Mouse (Mus musculus): ENCODE measurements around the gene Homer2. TPM values are rescaled to one million over a fixed set of nuclear protein-coding genes. Genes with fewer than 3 reads are reported as not detected.

Homer2 gene
- polyA plus RNA-seq, 1 experiment from 2014 or later, result 80.4 TPM

DNA sequence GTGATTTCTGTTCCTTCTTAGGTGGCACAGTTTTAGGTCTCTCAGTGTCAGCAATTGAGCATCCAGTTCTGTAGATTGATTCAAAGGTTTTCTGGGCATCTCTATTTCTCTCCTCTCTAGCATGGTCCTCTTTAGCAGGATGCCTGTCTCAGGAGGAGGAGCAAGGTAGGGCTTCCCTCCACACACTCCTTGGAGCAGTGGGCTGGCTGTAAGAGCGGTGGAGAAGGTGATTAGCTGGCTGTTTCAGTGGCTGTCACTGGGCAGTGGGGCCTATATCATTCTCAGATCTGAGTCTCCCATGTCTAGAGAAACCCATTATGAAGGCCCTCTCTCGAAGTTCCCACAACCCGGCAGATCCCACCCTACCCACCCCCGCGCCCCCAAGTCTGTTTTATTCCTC is 139.9 kb downstream of the Homer2 start:
- Histone ChIP-seq H3K4me1 (ENCODE audit: control insufficient read depth in 2 of 2, insufficient read depth in 2 of 2, low read length in 2 of 2) (peaks cover 18 to 43% of the 10 kb centered on the region in 2 experiments), H3K36me3 (ENCODE audit: control insufficient read depth, insufficient read depth, low read length) (no peaks in the 10 kb centered on the region), H3K27ac (replicated peaks in 1 of 2; ENCODE audit: control insufficient read depth in 1 of 2, insufficient read depth in 1 of 2, low read depth in 2 of 2, low read length in 2 of 2) (peak overlapping the region; percentile 97), H3K27me3 (ENCODE audit: control insufficient read depth, insufficient read depth, low read length) (no peaks in the 10 kb centered on the region), H3K9me3 (ENCODE audit: control insufficient read depth, low read length) (no peaks in the 10 kb centered on the region), H3K4me3 (ENCODE audit: control insufficient read depth in 1 of 2, insufficient read depth in 1 of 2, low read depth in 1 of 2, low read length in 2 of 2) (no peak overlapping the region), H3K9ac (ENCODE audit: low read length) (peak overlapping the region; percentile 55), H3K4me2 (ENCODE audit: low read length) (peak overlapping the region; percentile 40)
- WGBS, result 71% methylated on average over 5 of the region's 5 CpGs
- no peak for ATAC-seq (ENCODE audit: insufficient number of reproducible peaks, insufficient read depth, low FRiP score, low read depth)

DNA sequence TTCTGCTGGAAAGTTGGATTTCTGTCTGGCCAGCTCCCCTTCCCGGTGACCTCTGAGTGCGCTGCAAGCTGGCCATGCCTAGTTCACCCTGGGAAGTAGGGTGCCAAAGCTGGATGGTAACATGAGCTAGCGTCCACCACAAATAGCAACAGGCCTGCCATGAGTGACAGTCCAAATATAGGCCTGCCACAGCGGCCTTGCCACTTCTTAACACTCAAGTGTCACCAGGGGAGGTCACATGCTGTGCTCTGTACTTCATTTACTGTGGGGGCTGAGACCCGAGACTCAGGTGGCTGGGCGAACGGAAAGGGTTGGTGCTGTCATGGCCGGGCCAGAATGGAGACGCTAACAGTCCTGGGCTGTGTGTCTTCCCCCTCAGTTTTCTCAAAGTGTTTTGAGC is 140.4 kb downstream of the Homer2 start, which contains the start of gene Fsd2:
Gene Fsd2 (minus strand): TSS at position 53 of the 400 bp plus-strand sequence.
- H3K27ac ChIP-seq (replicated peaks in 1 of 2; ENCODE audit: control insufficient read depth in 1 of 2, insufficient read depth in 1 of 2, low read depth in 2 of 2, low read length in 2 of 2), result peak within 1 kb of the TSS; percentile 97 to 98
- peaks cover 18 to 40% of the 10 kb centered on the region in 2 experiments for H3K4me1 ChIP-seq (ENCODE audit: control insufficient read depth in 2 of 2, insufficient read depth in 2 of 2, low read length in 2 of 2)
- 22% methylated on average over 9 of the region's 9 CpGs for WGBS
- no peaks in the 10 kb centered on the region for H3K36me3 ChIP-seq (ENCODE audit: control insufficient read depth, insufficient read depth, low read length)
- peak; percentile 59 for ATAC-seq (ENCODE audit: insufficient number of reproducible peaks, insufficient read depth, low FRiP score, low read depth)
- peak within 1 kb of the TSS; percentile 61 for H3K4me2 ChIP-seq (ENCODE audit: low read length)
- H3K9me3 ChIP-seq (ENCODE audit: control insufficient read depth, low read length), result no peaks in the 10 kb centered on the region
- H3K4me3 ChIP-seq (ENCODE audit: control insufficient read depth in 1 of 2, insufficient read depth in 1 of 2, low read depth in 1 of 2, low read length in 2 of 2), result peak within 1 kb of the TSS; percentile 48 to 59
- H3K27me3 ChIP-seq (ENCODE audit: control insufficient read depth, insufficient read depth, low read length), result no peaks in the 10 kb centered on the region
- H3K9ac ChIP-seq (ENCODE audit: low read length), result peak within 1 kb of the TSS; percentile 74

DNA sequence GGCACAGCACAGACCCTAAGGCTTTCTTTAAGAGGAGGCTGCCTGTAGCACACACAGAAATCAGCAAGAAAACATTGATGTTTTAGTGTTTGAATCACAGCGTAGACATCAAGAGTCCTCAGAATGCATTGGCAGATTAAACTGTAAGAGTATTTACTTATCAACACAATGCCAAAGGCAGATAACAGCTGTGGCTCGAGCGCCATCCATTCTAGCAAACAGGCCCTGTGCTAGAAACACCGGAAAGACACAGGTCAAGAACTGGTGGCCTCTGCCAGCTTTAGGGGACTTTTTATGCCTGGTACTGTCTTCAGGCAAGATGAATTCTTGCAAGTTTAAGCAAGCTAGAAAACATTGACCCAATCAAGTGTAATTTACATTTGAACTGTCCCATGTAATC is 141.0 kb downstream of the Homer2 start:
- Histone ChIP-seq H3K36me3 (ENCODE audit: control insufficient read depth, insufficient read depth, low read length) (no peaks in the 10 kb centered on the region), H3K4me2 (ENCODE audit: low read length) (peak overlapping the region; percentile 61), H3K27ac (replicated peaks in 1 of 2; ENCODE audit: control insufficient read depth in 1 of 2, insufficient read depth in 1 of 2, low read depth in 2 of 2, low read length in 2 of 2) (peak overlapping the region; percentile 97), H3K4me1 (ENCODE audit: control insufficient read depth in 2 of 2, insufficient read depth in 2 of 2, low read length in 2 of 2) (peaks cover 18 to 41% of the 10 kb centered on the region in 2 experiments), H3K9me3 (ENCODE audit: control insufficient read depth, low read length) (no peaks in the 10 kb centered on the region), H3K9ac (ENCODE audit: low read length) (peak overlapping the region; percentile 74), H3K4me3 (ENCODE audit: control insufficient read depth in 1 of 2, insufficient read depth in 1 of 2, low read depth in 1 of 2, low read length in 2 of 2) (peak overlapping the region; percentile 27 to 48), H3K27me3 (ENCODE audit: control insufficient read depth, insufficient read depth, low read length) (no peaks in the 10 kb centered on the region)
- no peak for ATAC-seq (ENCODE audit: insufficient number of reproducible peaks, insufficient read depth, low FRiP score, low read depth)
- 15% methylated on average over 4 of the region's 4 CpGs for WGBS

DNA sequence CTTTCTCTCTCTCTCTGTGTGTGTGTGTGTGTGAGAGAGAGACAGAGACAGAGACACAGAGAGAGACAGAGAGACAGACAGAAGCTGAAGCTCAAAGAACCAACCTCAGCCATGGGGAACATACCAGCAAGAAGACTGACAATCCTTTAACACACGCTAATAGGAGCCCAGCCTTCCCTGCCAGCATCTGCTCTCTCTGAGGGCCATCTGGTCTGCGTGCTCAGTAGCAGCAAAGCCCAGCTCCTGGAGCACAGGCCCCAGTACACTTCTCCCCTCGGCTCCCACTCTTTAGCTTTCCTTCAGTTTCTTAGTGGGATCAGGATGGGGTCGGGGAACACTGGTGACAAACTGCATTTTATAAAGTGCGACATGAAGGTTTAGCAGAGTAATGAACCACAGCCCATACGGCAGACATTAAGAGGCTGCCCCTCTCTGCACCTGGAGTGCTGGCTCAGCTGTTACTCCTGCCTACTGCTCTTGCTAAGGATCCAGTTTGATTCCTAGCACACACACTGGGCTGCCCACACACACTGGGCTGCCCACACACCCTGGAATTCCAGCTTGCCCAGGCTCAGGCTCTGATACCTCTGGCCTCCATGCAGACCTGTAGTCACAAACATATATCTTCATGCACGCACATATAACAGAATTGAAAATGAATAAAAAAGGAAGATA is 141.8 kb downstream of the Homer2 start:
- Histone ChIP-seq H3K9ac (ENCODE audit: low read length) (peak overlapping the region; percentile 74), H3K36me3 (ENCODE audit: control insufficient read depth, insufficient read depth, low read length) (no peaks in the 10 kb centered on the region), H3K4me1 (ENCODE audit: control insufficient read depth in 2 of 2, insufficient read depth in 2 of 2, low read length in 2 of 2) (peaks cover 21 to 46% of the 10 kb centered on the region in 2 experiments), H3K27ac (replicated peaks in 1 of 2; ENCODE audit: control insufficient read depth in 1 of 2, insufficient read depth in 1 of 2, low read depth in 2 of 2, low read length in 2 of 2) (peak overlapping the region; percentile 97 to 98), H3K27me3 (ENCODE audit: control insufficient read depth, insufficient read depth, low read length) (no peaks in the 10 kb centered on the region), H3K4me2 (ENCODE audit: low read length) (peak overlapping the region; percentile 61), H3K9me3 (ENCODE audit: control insufficient read depth, low read length) (no peaks in the 10 kb centered on the region), H3K4me3 (ENCODE audit: control insufficient read depth in 1 of 2, insufficient read depth in 1 of 2, low read depth in 1 of 2, low read length in 2 of 2) (peak overlapping the region; percentile 48 to 59)
- 33% methylated on average over 7 of the region's 7 CpGs for WGBS
- no peak for ATAC-seq (ENCODE audit: insufficient number of reproducible peaks, insufficient read depth, low FRiP score, low read depth)

GRCm38 (mm10) chr7:81564766-81565165 is 142.6 kb downstream of the Homer2 start:
- H3K27ac ChIP-seq (replicated peaks in 1 of 2; ENCODE audit: control insufficient read depth in 1 of 2, insufficient read depth in 1 of 2, low read depth in 2 of 2, low read length in 2 of 2), result peak overlapping the region; percentile 15 to 97; a peak in 3 of 4 replicates
- no peaks in the 10 kb centered on the region for H3K9me3 ChIP-seq (ENCODE audit: control insufficient read depth, low read length)
- H3K36me3 ChIP-seq (ENCODE audit: control insufficient read depth, insufficient read depth, low read length), result peaks cover 5% of the 10 kb centered on the region
- peak overlapping the region; percentile 61 for H3K4me2 ChIP-seq (ENCODE audit: low read length)
- no peaks in the 10 kb centered on the region for H3K27me3 ChIP-seq (ENCODE audit: control insufficient read depth, insufficient read depth, low read length)
- 50% methylated on average over 7 of the region's 7 CpGs for WGBS
- H3K9ac ChIP-seq (ENCODE audit: low read length), result peak overlapping the region; percentile 74
- ATAC-seq (ENCODE audit: insufficient number of reproducible peaks, insufficient read depth, low FRiP score, low read depth), result no peak
- peak overlapping the region; percentile 6 to 48; a peak in 3 of 4 replicates for H3K4me3 ChIP-seq (ENCODE audit: control insufficient read depth in 1 of 2, insufficient read depth in 1 of 2, low read depth in 1 of 2, low read length in 2 of 2)
- H3K4me1 ChIP-seq (ENCODE audit: control insufficient read depth in 2 of 2, insufficient read depth in 2 of 2, low read length in 2 of 2), result peaks cover 25 to 46% of the 10 kb centered on the region in 2 experiments

- peak overlapping the region; percentile 28 to 34; a peak in 3 of 4 replicates for H3K27ac ChIP-seq (replicated peaks in 1 of 2; ENCODE audit: control insufficient read depth in 1 of 2, insufficient read depth in 1 of 2, low read depth in 2 of 2, low read length in 2 of 2)
- 40% methylated on average over 4 of the region's 4 CpGs for WGBS
- H3K9me3 ChIP-seq (ENCODE audit: control insufficient read depth, low read length), result no peaks in the 10 kb centered on the region
- H3K9ac ChIP-seq (ENCODE audit: low read length), result peak overlapping the region; percentile 49; the same call in 1 of the 2 replicates
- no peak overlapping the region for H3K4me3 ChIP-seq (ENCODE audit: control insufficient read depth in 1 of 2, insufficient read depth in 1 of 2, low read depth in 1 of 2, low read length in 2 of 2)
- peak overlapping the region; percentile 61 for H3K4me2 ChIP-seq (ENCODE audit: low read length)
- peaks cover 25 to 45% of the 10 kb centered on the region in 2 experiments for H3K4me1 ChIP-seq (ENCODE audit: control insufficient read depth in 2 of 2, insufficient read depth in 2 of 2, low read length in 2 of 2)
- ATAC-seq (ENCODE audit: insufficient number of reproducible peaks, insufficient read depth, low FRiP score, low read depth), result no peak
- H3K27me3 ChIP-seq (ENCODE audit: control insufficient read depth, insufficient read depth, low read length), result no peaks in the 10 kb centered on the region
- H3K36me3 ChIP-seq (ENCODE audit: control insufficient read depth, insufficient read depth, low read length), result peaks cover 17% of the 10 kb centered on the region
Measured at GRCm38 (mm10) chr7:81563506-81564015, 143.8 kb downstream of the Homer2 start.

DNA sequence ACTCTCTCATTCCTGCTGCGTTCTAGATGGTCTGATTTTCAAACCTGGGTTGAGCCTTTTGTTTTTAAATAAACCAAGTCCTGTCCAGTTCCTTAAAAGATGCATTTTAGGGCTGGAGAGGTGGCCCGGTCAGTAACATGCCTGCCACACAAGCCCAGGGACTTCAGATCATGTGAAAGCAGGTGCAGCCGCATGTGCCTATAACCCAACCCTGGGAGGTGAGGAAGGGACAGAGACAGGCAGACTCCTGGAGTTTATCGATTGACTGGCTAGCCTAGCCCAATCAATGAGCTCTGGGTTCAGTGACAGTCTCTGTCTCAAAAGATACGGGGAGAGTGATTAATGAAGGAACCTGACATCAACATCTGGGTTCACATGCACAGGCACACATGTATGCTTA is 146.1 kb downstream of the Homer2 start:
- no peak overlapping the region for H3K4me2 ChIP-seq (ENCODE audit: low read length)
- H3K27me3 ChIP-seq (ENCODE audit: control insufficient read depth, insufficient read depth, low read length), result no peaks in the 10 kb centered on the region
- no peak overlapping the region for H3K9ac ChIP-seq (ENCODE audit: low read length)
- no peak overlapping the region for H3K27ac ChIP-seq (replicated peaks in 1 of 2; ENCODE audit: control insufficient read depth in 1 of 2, insufficient read depth in 1 of 2, low read depth in 2 of 2, low read length in 2 of 2)
- H3K9me3 ChIP-seq (ENCODE audit: control insufficient read depth, low read length), result no peaks in the 10 kb centered on the region
- ATAC-seq (ENCODE audit: insufficient number of reproducible peaks, insufficient read depth, low FRiP score, low read depth), result no peak
- 82% methylated on average over 5 of the region's 5 CpGs for WGBS
- peaks cover 38% of the 10 kb centered on the region for H3K36me3 ChIP-seq (ENCODE audit: control insufficient read depth, insufficient read depth, low read length)
- no peak overlapping the region for H3K4me3 ChIP-seq (ENCODE audit: control insufficient read depth in 1 of 2, insufficient read depth in 1 of 2, low read depth in 1 of 2, low read length in 2 of 2)
- H3K4me1 ChIP-seq (ENCODE audit: control insufficient read depth in 2 of 2, insufficient read depth in 2 of 2, low read length in 2 of 2), result peaks cover 19 to 36% of the 10 kb centered on the region in 2 experiments
